ENCODE assay signal across 11 mouse cellular contexts in the genomic region with DNA sequence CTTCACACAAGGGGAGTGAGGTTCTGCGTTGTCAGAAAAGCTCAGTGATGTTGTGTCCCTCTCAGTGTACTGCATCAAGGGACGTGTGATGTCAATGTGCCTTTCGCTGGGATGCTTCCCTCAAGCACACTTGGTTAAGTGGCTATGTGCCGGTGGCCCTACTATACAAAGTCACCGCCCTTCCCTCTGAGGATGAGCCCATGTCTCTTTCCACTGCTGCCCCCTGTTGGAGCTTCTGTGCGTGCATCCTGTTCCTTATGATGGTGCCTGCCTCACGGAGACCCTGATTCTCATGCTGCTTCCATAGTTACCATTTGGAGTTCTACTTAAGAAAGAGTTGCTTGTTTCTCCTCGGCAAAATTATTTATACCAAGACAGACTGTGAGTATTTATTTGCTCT.
DNase-seq lines count a peak whose midpoint lies in the region; TF ChIP-seq lines count a peak whose summit lies in the region.
"Had no signal": no experiment of that assay in that cellular context is flagged by ENCODE, and none has a peak within 500 bp of the region (broad histone marks: within the 10 kb centered on the region; RNA-seq: fewer than 3 reads in every experiment).

No protein-coding gene starts in this region.

- no peaks in the 10 kb centered on the region for H3K27me3 ChIP-seq in heart, adult 2 months (ENCODE audit: control insufficient read depth, insufficient read depth, low read length)
- H3K27me3 ChIP-seq in testis, adult 2 months (ENCODE audit: control insufficient read depth, insufficient read depth, low read length) = no peaks in the 10 kb centered on the region
- H3K27me3 ChIP-seq: limb, embryonic 15.5 days; Patski had no signal

- no peak overlapping the region for H3K9ac ChIP-seq in heart, adult 2 months (ENCODE audit: low read depth, low read length)
- H3K9ac ChIP-seq: limb, embryonic 15.5 days had no signal

- no peak for TF ChIP-seq POLR2A in heart, adult 2 months (IDR thresholded peaks at IDR 0.05; ENCODE audit: insufficient read depth, low read depth, low read length)
- TF ChIP-seq POLR2A in testis, adult 2 months (IDR thresholded peaks at IDR 0.05; ENCODE audit: control insufficient read depth, low read depth, low read length) = no peak

- no peak overlapping the region for H3K27ac ChIP-seq in heart, adult 2 months
- no peak overlapping the region for H3K27ac ChIP-seq in testis, adult 2 months (ENCODE audit: control insufficient read depth, insufficient read depth, low read depth, low read length)
- H3K27ac ChIP-seq: hindbrain, embryonic 10.5 days; limb, embryonic 15.5 days had no signal

- no peak for DNase-seq in heart, adult 2 months
- no peak for DNase-seq in heart, adult 9 months (ENCODE audit: low spot score in 2 of 2)
- DNase-seq in testis, postnatal 14 days (ENCODE audit: low spot score) = no peak
- peak; percentile 54 for DNase-seq in induced T-regulatory cell, adult 2 months (ENCODE audit: low read depth)
- DNase-seq in urinary bladder, postnatal 25 days (ENCODE audit: low spot score) = no peak
- DNase-seq in left cerebral cortex, adult 9 months (ENCODE audit: low spot score in 2 of 2) = no peak
- DNase-seq: gastrocnemius, postnatal 14 days had no signal

- intact Hi-C loops in heart, adult 2 months (cut with DNase I) = no loop called here

- H3K36me3 ChIP-seq in heart, adult 2 months (ENCODE audit: control insufficient read depth, insufficient read depth, low read length) = no peaks in the 10 kb centered on the region
- no peaks in the 10 kb centered on the region for H3K36me3 ChIP-seq in testis, adult 2 months (ENCODE audit: control insufficient read depth, insufficient read depth, low read length)

- H3K4me1 ChIP-seq in heart, adult 2 months (ENCODE audit: control insufficient read depth, insufficient read depth, low read length) = peaks cover 3% of the 10 kb centered on the region; the same call in 1 of the 2 replicates
- no peaks in the 10 kb centered on the region for H3K4me1 ChIP-seq in testis, adult 2 months (ENCODE audit: control insufficient read depth, insufficient read depth, low read length)

- WGBS in heart, adult 2 months = 78% methylated on average over 8 of the region's 8 CpGs

- no peak for TF ChIP-seq EP300 in heart, adult 2 months (IDR thresholded peaks at IDR 0.05; ENCODE audit: insufficient read depth, low read depth, low read length)

- peak; percentile 62 for TF ChIP-seq CTCF in heart, adult 2 months (IDR thresholded peaks at IDR 0.05)
- peak; percentile 10; the same call in 1 of the 2 replicates for TF ChIP-seq CTCF in testis, adult 2 months (IDR thresholded peaks at IDR 0.05; ENCODE audit: control insufficient read depth, insufficient read depth, insufficient replicate concordance, low read depth, low read length)

- H3K79me2 ChIP-seq in heart, adult 2 months (replicated peaks; ENCODE audit: control insufficient read depth, insufficient read depth, low read length) = no peaks in the 10 kb centered on the region

- H3K4me3 ChIP-seq in heart, adult 2 months = no peak overlapping the region
- H3K4me3 ChIP-seq in testis, adult 2 months (ENCODE audit: control insufficient read depth, low read depth, low read length) = no peak overlapping the region
- H3K4me3 ChIP-seq: hindbrain, embryonic 10.5 days; limb, embryonic 15.5 days had no signal
